Mouse (Mus musculus) adrenal gland, adult 18-20 months (tissue): ENCODE results near the gene Tmem237. TPM values are rescaled to one million over a fixed set of nuclear protein-coding genes. Genes with fewer than 3 reads are reported as not detected.
A peak's percentile ranks its signal among the peaks of the same experiment; 100 is the strongest.

Experiments used
- DNase-seq, 2 experiments: peaks; one replicate each; pipeline ENCODE4 v3.0.0; 2021 to 2022; ENCODE audit warnings: low spot score in 2 of 2
- total RNA-seq, 2 experiments: library from RNA; stranded (reverse); gene quantifications; 1 replicate in 1 of 2; 2 replicates in 1 of 2; pipeline ENCODE4 v1.2.3; 2021

Tmem237 gene
- total RNA-seq, 2 experiments from 2014 or later: 15.9 to 16.2 TPM

DNA sequence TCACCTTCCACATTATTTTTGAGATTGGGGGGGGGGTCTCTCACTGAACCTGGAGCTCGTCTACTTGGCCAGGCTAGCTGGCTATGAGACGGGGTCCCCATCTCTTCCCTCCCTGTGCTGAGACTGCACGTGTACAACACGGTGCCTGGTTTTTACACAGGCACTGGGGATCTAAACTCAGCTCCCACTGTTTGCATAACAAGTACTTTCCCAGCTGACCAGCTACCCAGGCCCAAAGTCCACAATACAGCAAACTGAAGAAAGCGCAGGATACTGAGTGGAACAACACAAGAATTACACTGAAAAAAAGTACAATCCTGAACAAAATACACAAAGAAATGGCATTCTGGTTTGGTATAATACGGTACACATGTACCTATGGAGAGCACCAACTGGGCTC is 18.1 kb downstream of the Tmem237 start:
- no peak for DNase-seq

DNA sequence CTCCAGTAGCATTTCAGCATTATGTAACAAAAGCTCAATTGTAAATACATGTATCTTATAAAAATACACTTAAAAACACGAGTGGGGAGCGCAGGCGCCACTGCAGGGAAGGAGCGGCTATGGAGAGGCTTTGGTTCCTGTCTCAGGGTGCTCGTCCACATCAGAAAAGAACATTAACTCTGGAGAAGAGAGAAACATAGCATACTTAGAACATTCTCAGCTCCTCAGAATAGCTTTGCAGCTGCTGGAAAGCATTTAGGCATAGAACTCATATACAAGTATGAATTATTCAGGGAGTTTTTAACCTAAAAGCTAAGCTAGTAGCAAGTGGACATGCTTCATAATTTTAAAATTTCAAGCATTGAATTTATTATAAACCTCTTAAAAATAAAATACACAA is 19.2 kb downstream of the Tmem237 start:
- no peak for DNase-seq

DNA sequence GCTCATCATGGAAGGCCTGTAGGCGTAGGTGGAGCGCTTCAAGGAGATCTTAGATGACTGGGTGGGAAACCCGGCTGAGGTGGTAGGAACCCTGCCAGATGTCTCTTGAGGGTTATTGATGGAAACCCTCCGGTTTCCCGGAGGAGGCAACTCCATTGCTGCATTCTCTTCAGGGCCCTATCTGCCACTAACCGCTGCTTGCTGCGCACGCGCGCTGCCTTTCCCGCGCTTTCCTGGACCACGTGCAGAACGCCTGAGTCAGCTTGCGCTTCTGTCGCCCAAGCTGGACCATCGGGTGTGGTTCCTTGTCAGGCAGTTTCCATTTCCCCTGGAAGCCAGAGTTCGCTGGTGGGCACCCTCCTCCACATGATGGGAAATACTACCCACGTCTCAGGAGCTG is 25.5 kb downstream of the Tmem237 start, which contains the start of gene C2cd6:
Gene C2cd6 (minus strand): TSS at position 196 of the 400 bp plus-strand sequence.
- DNase-seq: no peak

DNA sequence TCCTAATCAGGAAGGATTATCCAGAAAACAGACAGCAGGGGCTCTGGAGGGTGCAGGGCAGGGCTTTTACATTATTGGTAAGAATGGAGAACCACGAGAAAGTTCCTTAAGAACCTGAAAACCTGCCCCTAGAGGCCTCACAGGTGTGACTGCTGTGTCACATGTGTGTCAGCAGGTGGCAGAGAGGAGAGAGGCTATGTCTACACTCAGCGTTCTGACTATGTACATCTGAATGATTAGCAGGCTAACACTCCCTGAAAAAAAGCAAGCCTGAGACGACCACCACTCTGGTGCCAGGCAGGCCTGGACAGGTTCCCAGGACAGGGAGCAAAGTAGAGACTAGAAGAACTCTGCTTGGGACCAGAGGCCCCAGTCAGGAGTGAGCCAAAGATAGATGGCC is 49.3 kb downstream of the Tmem237 start:
- no peak for DNase-seq

DNA sequence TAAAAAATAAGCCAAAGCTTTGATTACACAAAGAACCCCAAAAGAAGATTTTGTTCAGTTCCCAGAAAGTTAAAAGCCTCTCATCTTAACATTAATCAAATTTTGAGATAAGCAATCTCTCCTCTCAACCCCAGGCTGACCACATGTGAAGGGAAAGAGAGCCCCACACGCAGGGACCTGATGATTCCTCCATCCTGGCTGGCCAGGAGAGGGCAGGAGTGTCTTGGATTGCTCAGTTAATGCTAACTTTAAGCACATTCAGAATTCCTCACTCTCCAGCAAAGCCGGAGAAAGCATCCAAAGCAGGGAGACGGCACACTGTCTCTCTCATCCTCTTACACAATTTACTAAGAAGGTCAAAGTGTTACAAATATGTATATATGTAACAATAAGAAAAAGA is 52.2 kb downstream of the Tmem237 start:
- DNase-seq: peak; percentile 6 to 23

DNA sequence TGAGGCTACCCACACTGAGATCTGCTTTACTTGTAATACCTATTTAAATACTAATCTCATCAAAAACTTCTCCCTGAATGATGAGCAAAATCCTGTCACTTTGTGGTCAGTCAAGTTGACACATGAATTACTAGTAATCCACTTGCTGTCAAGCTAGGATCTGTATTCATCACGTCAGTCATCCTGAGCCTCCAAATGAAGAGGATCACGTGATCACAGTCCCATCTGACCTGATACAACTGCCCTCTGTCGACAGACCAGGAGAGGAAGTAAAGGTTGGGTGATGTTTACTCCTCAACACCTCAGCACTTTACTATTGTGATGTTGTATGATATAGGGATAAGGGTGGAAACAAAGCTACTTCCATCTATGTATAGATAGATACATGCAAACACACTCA is 56.5 kb downstream of the Tmem237 start:
- no peak for DNase-seq

DNA sequence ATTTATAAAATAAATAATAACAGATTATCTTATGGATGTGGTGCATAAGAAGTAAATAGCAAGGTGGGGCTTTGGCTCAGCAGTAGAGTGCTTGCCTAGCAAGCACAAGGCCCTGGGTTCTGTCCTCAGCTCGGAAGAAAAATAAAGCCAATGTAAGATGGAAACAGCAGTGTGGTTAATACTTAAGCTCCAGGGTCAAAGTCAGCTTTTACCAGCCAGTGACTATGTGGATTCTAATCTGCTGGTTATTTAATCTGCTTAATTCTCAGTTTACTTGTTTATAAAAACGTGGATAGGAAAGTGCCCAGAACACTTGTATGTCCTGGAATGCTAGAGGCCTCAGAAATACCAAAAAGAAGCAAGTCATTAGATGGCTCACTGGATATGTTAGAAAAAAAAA is 63.3 kb downstream of the Tmem237 start:
- no peak for DNase-seq

DNA sequence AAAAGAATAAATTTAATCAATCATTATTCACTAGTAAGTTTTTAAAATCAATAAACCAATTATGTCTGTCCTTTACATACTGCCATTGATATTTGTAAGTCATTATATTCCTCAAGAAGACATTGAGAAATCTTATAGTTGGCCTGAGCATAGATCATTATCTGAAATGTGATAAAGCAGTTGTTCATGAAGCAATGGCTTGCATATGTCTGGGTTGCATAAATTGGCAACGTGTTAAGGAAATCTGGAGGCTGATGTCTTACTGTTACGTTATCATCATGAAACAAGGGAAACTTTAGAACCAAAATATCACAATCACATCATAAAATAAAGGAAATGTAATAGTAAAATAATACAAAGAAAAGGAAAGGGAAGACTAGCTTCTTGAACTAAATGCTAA is 68.9 kb downstream of the Tmem237 start:
- DNase-seq: no peak

Other genes starting within 250 kb of the Tmem237 start
- 10 to 100 TPM; 46.3 to 70.8 TPM for gene Trak2, start 147.0 kb downstream of the Tmem237 start, total RNA-seq
- gene Stradb, start 146.9 kb downstream of the Tmem237 start, total RNA-seq: 10 to 100 TPM; 32.7 to 47.4 TPM
- gene C2cd6, start 25.5 kb downstream of the Tmem237 start, total RNA-seq: not detected
- gene Mpp4, start 43.0 kb upstream of the Tmem237 start, total RNA-seq: under 1 TPM; 0.17 to 0.38 TPM
- 10 to 100 TPM in 1 of 2 experiments, 1 to 10 TPM in 1; 8.4 to 11.0 TPM for gene Als2, start 116.8 kb upstream of the Tmem237 start, total RNA-seq
- under 1 TPM in 1 of 2 experiments, not detected in 1; 0.33 TPM for gene Cdk15, start 136.5 kb upstream of the Tmem237 start, total RNA-seq